Mouse (Mus musculus): Measurements from ENCODE around the gene Fig4. TPM values are rescaled to one million over a fixed set of nuclear protein-coding genes. Genes with fewer than 3 reads are reported as not detected.

Fig4 gene
- polyA plus RNA-seq, 1 experiment from 2014 or later, result 65.9 TPM

- Histone ChIP-seq H3K27me3 (ENCODE audit: control insufficient read depth, insufficient read depth, low read length) (no peaks in the 10 kb centered on the region), H3K9ac (ENCODE audit: low read length) (no peak overlapping the region), H3K4me2 (ENCODE audit: low read depth, low read length) (peak overlapping the region; percentile 10; the same call in 1 of the 2 replicates), H3K27ac (ENCODE audit: low read length) (no peak overlapping the region), H3K4me3 (ENCODE audit: low read length) (no peak overlapping the region), H3K9me3 (replicated peaks; ENCODE audit: control insufficient read depth, low read length) (no peaks in the 10 kb centered on the region), H3K36me3 (ENCODE audit: control insufficient read depth, insufficient read depth) (no peaks in the 10 kb centered on the region), H3K4me1 (ENCODE audit: control insufficient read depth, insufficient read depth, low read length) (no peaks in the 10 kb centered on the region)
- WGBS, result 58% methylated on average over 10 of the region's 10 CpGs
- no peak for ATAC-seq (replicated peaks; ENCODE audit: extremely low read depth, insufficient read depth, low FRiP score)
These were observed 152.0 kb downstream of the Fig4 start for GRCm38 (mm10) chr10:41151021-41151420.

DNA sequence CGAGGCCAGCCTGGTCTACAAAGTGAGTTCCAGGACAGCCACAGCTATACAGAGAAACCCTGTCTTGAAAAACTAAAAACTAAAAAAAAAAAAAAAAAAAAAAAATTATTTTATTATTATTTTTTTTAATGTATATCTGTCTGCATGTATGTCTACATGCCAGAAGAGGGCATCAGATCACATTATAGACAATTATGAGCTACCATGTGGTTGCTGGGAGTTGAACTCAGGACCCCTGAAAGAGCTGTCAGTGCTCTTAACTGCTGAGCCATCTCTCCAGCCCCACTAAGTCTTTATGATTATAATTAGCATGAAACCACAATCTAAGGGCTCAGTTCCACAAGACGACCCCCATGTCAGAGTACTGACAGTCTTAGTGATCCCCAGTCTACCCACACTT, 152.6 kb downstream of the Fig4 start:
- Histone ChIP-seq H3K4me2 (ENCODE audit: low read depth, low read length) (no peak overlapping the region), H3K9me3 (replicated peaks; ENCODE audit: control insufficient read depth, low read length) (no peaks in the 10 kb centered on the region), H3K4me1 (ENCODE audit: control insufficient read depth, insufficient read depth, low read length) (no peaks in the 10 kb centered on the region), H3K9ac (ENCODE audit: low read length) (no peak overlapping the region), H3K36me3 (ENCODE audit: control insufficient read depth, insufficient read depth) (no peaks in the 10 kb centered on the region), H3K27ac (ENCODE audit: low read length) (no peak overlapping the region), H3K27me3 (ENCODE audit: control insufficient read depth, insufficient read depth, low read length) (no peaks in the 10 kb centered on the region), H3K4me3 (ENCODE audit: low read length) (no peak overlapping the region)
- ATAC-seq (replicated peaks; ENCODE audit: extremely low read depth, insufficient read depth, low FRiP score), result no peak
- 84% methylated on average over 2 of the region's 2 CpGs for WGBS

GRCm38 (mm10) chr10:41149307-41149706, 153.8 kb downstream of the Fig4 start:
- no peaks in the 10 kb centered on the region for H3K9me3 ChIP-seq (replicated peaks; ENCODE audit: control insufficient read depth, low read length)
- WGBS, result 61% methylated on average over 3 of the region's 3 CpGs
- H3K27ac ChIP-seq (ENCODE audit: low read length), result no peak overlapping the region
- H3K36me3 ChIP-seq (ENCODE audit: control insufficient read depth, insufficient read depth), result no peaks in the 10 kb centered on the region
- H3K4me2 ChIP-seq (ENCODE audit: low read depth, low read length), result no peak overlapping the region
- H3K27me3 ChIP-seq (ENCODE audit: control insufficient read depth, insufficient read depth, low read length), result no peaks in the 10 kb centered on the region
- no peaks in the 10 kb centered on the region for H3K4me1 ChIP-seq (ENCODE audit: control insufficient read depth, insufficient read depth, low read length)
- ATAC-seq (replicated peaks; ENCODE audit: extremely low read depth, insufficient read depth, low FRiP score), result no peak
- H3K4me3 ChIP-seq (ENCODE audit: low read length), result no peak overlapping the region
- no peak overlapping the region for H3K9ac ChIP-seq (ENCODE audit: low read length)

DNA sequence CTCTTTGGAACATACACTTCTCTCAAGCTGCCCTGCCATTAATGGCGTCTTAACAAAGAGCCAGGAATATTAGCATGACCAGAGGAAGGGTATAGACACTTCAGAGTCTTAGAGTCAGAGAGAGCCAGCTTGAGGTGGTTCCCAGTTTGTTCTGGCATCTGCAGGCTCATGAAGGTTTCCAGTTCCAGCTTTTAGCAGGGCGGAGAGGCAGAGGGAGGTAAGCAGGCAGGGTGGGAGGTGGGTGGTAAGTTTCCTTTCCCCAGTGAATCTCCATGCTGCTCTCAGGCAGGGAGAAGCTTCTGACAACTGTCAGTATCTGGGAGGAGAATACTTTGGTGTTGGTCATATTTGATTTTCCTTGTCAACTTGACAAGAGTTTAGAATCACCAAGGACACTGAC, 156.9 kb downstream of the Fig4 start:
- no peaks in the 10 kb centered on the region for H3K36me3 ChIP-seq (ENCODE audit: control insufficient read depth, insufficient read depth)
- H3K4me2 ChIP-seq (ENCODE audit: low read depth, low read length), result no peak overlapping the region
- H3K27me3 ChIP-seq (ENCODE audit: control insufficient read depth, insufficient read depth, low read length), result no peaks in the 10 kb centered on the region
- H3K4me3 ChIP-seq (ENCODE audit: low read length), result no peak overlapping the region
- H3K27ac ChIP-seq (ENCODE audit: low read length), result no peak overlapping the region
- H3K9me3 ChIP-seq (replicated peaks; ENCODE audit: control insufficient read depth, low read length), result no peaks in the 10 kb centered on the region
- 68% methylated on average over 2 of the region's 2 CpGs for WGBS
- ATAC-seq (replicated peaks; ENCODE audit: extremely low read depth, insufficient read depth, low FRiP score), result no peak
- H3K9ac ChIP-seq (ENCODE audit: low read length), result no peak overlapping the region
- H3K4me1 ChIP-seq (ENCODE audit: control insufficient read depth, insufficient read depth, low read length), result no peaks in the 10 kb centered on the region

Other genes starting within 250 kb of the Fig4 start
- not detected in 2 replicates for gene Gpr6, start 231.0 kb downstream of the Fig4 start, polyA plus RNA-seq (2015; fragmentation: Nextera tagmentation; extraction: Ambion mirVana)
- 0.25 and 0.26 TPM in 2 replicates for gene Ak9, start 720 bp upstream of the Fig4 start, polyA plus RNA-seq (2015; fragmentation: Nextera tagmentation; extraction: Ambion mirVana)
- 12.9 and 14.4 TPM in 2 replicates for gene Zbtb24, start 147.1 kb upstream of the Fig4 start, polyA plus RNA-seq (2015; fragmentation: Nextera tagmentation; extraction: Ambion mirVana)
- 37.7 and 42.5 TPM in 2 replicates for gene Mical1, start 173.1 kb upstream of the Fig4 start, polyA plus RNA-seq (2015; fragmentation: Nextera tagmentation; extraction: Ambion mirVana)
- 55.0 and 59.3 TPM in 2 replicates for gene Smpd2, start 187.1 kb upstream of the Fig4 start, polyA plus RNA-seq (2015; fragmentation: Nextera tagmentation; extraction: Ambion mirVana)
- 1.3 and 1.4 TPM in 2 replicates for gene Ppil6, start 187.2 kb upstream of the Fig4 start, polyA plus RNA-seq (2015; fragmentation: Nextera tagmentation; extraction: Ambion mirVana)
- gene Cd164, start 216.2 kb upstream of the Fig4 start, polyA plus RNA-seq (2015; fragmentation: Nextera tagmentation; extraction: Ambion mirVana), result 179 and 196 TPM in 2 replicates

Measured in heart, embryonic 16.5 days (tissue).